Mouse (Mus musculus): ENCODE data around the gene Olfr1504.
"Not testable (repeated sequence)": the region's sequence is repeated elsewhere in the genome, so short reads cannot be mapped to it uniquely, and the experiment has no call there.

The Olfr1504 gene

GRCm38 (mm10) chr19:13897828-13898227 is at the start of gene Olfr1504:
TSS of gene Olfr1504 (minus strand) at chr19:13897928.
- DNase-seq (ENCODE audit: low read depth in 2 of 2, low spot score in 2 of 2): no peak

DNA sequence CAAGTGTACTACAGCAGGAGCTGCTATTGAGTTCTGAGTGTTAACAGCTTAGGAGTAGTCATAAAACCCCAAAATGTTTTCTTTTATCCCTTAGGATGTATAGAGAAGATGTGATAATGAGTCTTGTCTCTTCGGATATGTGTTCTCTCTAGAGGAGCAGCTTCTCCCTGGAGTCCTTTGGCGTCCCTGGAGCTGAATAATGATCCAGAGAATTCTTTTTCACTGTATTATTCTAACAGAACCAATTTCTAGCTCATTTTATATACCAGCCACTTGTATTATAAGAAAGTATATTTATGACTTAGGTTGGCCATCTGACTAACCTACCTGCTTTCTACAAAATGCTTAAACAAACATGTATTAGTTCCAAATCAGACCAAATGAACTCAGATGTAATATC is 15.5 kb upstream of the Olfr1504 start, which contains the start of gene Olfr1505:
Olfr1505 (plus strand) TSS at position 301 of the 400 bp plus-strand sequence.
- no peak for DNase-seq (ENCODE audit: low read depth in 2 of 2, low spot score in 2 of 2)

DNA sequence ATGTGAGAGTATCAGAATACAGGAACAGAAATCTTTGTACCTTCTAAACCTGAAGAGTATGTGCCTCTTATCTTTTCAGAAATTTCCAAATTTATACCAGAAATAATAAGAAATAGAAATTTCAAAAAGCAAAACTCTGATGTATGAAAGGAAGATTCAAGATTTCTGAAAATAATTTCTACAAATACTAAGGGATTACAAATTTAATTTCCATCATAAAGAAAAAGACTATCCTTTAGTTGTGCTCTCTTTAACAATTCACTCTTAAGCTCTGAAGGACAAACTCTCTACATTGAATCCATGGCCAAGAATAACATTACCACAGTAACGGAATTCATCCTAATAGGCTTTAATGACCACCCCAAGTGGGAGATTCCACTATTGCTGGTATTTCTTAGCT is 36.2 kb downstream of the Olfr1504 start, which contains the start of gene Olfr1502:
Olfr1502 (plus strand) TSS at position 301 of the 400 bp plus-strand sequence.
- DNase-seq (ENCODE audit: low read depth in 2 of 2, low spot score in 2 of 2): no peak

DNA sequence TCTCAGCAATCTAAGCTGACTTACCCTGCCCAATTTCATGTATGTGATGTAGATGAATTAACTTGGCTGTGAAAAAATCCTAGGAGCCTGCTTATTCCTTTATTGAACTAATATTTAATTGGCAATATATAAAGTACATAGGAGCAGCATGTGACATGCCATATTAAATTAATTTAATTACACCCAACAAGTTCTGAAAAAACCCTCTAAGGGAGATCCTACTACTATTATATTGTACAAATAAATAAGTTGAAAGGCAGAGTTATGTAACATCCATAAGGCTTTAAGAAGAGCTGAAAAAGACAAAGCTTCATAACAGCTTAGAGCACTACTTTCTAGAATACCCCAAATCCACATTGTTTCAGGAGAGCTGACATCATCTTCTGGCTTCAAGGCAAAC is 47.1 kb downstream of the Olfr1504 start, which contains the start of gene Olfr1501:
Olfr1501 (minus strand) TSS at position 101 of the 400 bp plus-strand sequence.
- DNase-seq (ENCODE audit: low read depth in 2 of 2, low spot score in 2 of 2): not testable (repeated sequence)
